Mouse (Mus musculus): ENCODE results near the gene Olfr248. TPM values are rescaled to one million over a fixed set of nuclear protein-coding genes. Genes with fewer than 3 reads are reported as not detected.
A peak's percentile ranks its signal among the peaks of the same experiment; 100 is the strongest.

Gene Olfr248
- total RNA-seq (2021) = not detected
- long read RNA-seq, experiment 1 = 0 reads
- long read RNA-seq, experiment 2 = 0 reads

GRCm38 (mm10) chr1:174390746-174391145 is at the start of gene Olfr248:
Gene Olfr248 (plus strand): TSS chr1:174391046.
- DNase-seq = no peak

GRCm38 (mm10) chr1:174353636-174354035 is 37.2 kb upstream of the Olfr248 start:
- peak in 1 of 2 experiments; percentile 2 for DNase-seq

GRCm38 (mm10) chr1:174354640-174355039 is 36.2 kb upstream of the Olfr248 start:
- DNase-seq = no peak

- DNase-seq = no peak
These were observed 25.9 kb upstream of the Olfr248 start, which contains the start of gene Olfr417 for GRCm38 (mm10) chr1:174364882-174365451. Gene Olfr417 (plus strand): TSS chr1:174365122.

- no peak for DNase-seq
These were observed 17.0 kb upstream of the Olfr248 start for GRCm38 (mm10) chr1:174373799-174374198.

GRCm38 (mm10) chr1:174422959-174423358 is 32.1 kb downstream of the Olfr248 start:
- no peak for DNase-seq

GRCm38 (mm10) chr1:174423764-174424163 is 32.9 kb downstream of the Olfr248 start, which contains the start of gene Olfr414:
Gene Olfr414 (plus strand): TSS chr1:174424064.
- no peak for DNase-seq

- DNase-seq = no peak
These were observed 35.5 kb downstream of the Olfr248 start for GRCm38 (mm10) chr1:174426180-174426986.

GRCm38 (mm10) chr1:174427402-174427801 is 36.6 kb downstream of the Olfr248 start:
- no peak for DNase-seq

GRCm38 (mm10) chr1:174428407-174428806 is 37.6 kb downstream of the Olfr248 start:
- no peak for DNase-seq

- no peak for DNase-seq
These were observed 43.3 kb downstream of the Olfr248 start for GRCm38 (mm10) chr1:174434121-174434520.

Other genes with a start within 250 kb of the Olfr248 start
- gene Olfr420, start 235.4 kb upstream of the Olfr248 start, total RNA-seq (2021) = not detected
- 1 to 10 TPM; 6.9 to 8.2 TPM for gene Spta1, start 218.3 kb upstream of the Olfr248 start, total RNA-seq (2021)
- gene Olfr419, start 139.0 kb upstream of the Olfr248 start, total RNA-seq (2021) = not detected
- not detected for gene Mptx1, start 60.5 kb upstream of the Olfr248 start, total RNA-seq (2021)
- gene Olfr417, start 25.9 kb upstream of the Olfr248 start, total RNA-seq (2021) = not detected
- not detected for gene Olfr414, start 33.0 kb downstream of the Olfr248 start, total RNA-seq (2021)
- gene Olfr220, start 51.0 kb downstream of the Olfr248 start, total RNA-seq (2021) = not detected
- under 1 TPM; 0.27 to 0.46 TPM for gene Fmn2, start 110.8 kb downstream of the Olfr248 start, total RNA-seq (2021)

Data from heart, adult 18-20 months (tissue).